Mouse (Mus musculus): ENCODE measurements around the gene Rtcb.

Gene Rtcb

DNA sequence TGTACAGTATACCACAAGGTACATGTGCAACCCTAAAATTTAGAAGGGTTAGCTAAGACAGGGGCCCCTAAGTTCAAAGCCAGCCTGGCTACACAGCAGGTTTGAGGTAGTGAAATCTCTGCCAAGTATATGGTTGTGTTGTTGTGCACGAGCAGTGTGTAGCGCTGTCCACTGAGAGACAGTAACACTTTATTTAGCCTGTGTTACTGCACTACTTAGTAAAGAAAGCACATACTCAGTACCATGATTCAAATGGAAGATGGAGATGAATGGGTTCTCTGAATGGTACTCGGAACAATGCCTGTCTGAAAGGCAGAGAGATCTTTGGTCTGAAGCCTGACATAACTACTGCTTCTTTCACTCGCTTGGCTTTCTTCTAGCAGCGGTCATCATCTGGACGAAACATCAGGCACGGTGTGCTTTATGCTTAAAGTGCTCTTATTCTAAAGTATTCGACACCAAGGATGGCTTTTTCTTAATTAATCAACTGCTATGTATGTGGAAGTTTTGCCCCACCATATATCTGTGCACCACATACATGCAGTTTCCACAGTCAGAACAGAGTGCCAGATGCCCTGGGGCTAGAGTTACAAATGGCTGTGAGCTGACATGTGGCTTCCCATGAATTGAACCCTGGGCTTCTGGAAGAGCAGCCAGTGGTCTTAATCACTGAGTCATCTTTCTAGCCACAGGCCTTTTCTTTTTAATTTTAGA, 9.0 kb downstream of the Rtcb start:
- in situ Hi-C loops (cut with MboI; ENCODE audit: low sequenced_read_pairs), result no loop called here

DNA sequence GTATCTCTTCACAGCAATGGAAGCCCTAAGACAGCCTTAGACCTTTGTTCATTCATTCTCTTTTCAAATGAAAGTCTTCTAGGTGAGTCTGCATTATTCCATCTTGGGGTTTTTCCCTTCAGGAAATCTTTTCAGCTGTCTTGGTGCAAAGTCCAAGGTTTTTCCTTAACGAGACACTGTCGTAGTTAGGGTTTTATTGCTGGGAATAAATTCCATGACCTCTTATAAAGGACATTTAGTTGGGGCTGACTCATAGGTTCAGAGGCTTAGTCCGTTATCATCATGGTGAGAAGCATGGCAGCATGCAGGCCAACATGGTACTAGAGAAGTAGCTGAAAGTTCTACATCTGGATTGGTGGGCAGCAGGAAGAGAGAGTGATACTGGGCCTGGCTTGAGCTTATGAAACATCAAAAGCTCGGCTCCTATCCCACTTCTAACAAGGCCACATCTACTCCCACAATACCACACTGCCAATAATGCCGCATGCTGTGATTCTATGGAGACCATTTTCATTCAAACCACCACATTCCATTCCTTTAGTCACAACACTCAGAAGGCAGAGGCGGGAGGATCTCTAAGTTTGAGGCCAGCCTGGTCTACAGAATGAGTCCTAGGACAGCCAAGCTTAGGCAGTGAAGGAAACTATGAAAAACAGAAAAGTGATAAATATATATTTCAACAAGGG, 21.2 kb downstream of the Rtcb start:
- in situ Hi-C loops (cut with MboI; ENCODE audit: low sequenced_read_pairs), result no loop called here

GRCm38 (mm10) chr10:85929962-85930361, 27.7 kb downstream of the Rtcb start:
- in situ Hi-C loops (cut with MboI; ENCODE audit: low sequenced_read_pairs), result no loop called here

- in situ Hi-C loops (cut with MboI; ENCODE audit: low sequenced_read_pairs), result no loop called here
Observed at GRCm38 (mm10) chr10:85929208-85929591, 28.4 kb downstream of the Rtcb start.

- in situ Hi-C loops (cut with MboI; ENCODE audit: low sequenced_read_pairs), result no loop called here
Observed at GRCm38 (mm10) chr10:85928499-85929207, 29.0 kb downstream of the Rtcb start.

DNA sequence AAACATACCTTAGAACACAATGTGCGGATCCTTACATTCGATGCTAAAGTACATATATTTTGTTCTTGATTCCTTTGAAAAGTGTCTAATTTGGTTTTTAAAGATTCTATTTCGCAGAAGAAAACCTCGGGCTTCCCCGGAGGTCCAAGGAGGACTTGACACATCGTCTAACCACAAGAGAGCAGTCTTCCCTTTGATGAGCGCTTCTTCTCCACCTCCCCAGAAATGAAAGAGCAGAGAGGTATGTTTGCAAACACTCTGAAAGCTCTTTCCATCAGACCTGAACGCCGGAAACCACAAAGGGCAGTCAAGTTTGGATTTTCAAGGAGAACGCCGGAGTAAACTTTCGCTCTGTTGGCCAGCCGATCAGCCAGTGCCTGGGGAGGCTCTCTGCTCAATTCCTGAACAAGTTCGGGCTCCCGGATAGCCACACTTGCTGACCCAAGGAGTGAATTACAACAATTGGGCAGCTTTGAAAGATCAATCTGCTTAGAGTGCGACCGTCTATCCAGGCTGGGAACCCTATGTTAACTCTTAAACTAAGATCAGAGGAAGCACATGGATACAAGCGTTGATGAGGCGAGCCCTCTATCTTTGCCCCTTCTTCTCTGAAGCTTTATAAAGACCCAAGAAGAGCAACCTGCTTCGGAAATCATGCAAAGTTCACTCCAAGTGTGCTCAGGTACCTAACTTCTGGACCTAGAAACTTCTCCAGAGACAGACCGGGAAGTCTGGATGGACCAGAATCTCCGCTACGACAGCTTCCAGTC, 29.8 kb downstream of the Rtcb start, which contains the start of gene Ascl4:
Ascl4 (plus strand) TSS at position 6 of the 770 bp plus-strand sequence.
- in situ Hi-C loops (cut with MboI; ENCODE audit: low sequenced_read_pairs), result no loop called here

DNA sequence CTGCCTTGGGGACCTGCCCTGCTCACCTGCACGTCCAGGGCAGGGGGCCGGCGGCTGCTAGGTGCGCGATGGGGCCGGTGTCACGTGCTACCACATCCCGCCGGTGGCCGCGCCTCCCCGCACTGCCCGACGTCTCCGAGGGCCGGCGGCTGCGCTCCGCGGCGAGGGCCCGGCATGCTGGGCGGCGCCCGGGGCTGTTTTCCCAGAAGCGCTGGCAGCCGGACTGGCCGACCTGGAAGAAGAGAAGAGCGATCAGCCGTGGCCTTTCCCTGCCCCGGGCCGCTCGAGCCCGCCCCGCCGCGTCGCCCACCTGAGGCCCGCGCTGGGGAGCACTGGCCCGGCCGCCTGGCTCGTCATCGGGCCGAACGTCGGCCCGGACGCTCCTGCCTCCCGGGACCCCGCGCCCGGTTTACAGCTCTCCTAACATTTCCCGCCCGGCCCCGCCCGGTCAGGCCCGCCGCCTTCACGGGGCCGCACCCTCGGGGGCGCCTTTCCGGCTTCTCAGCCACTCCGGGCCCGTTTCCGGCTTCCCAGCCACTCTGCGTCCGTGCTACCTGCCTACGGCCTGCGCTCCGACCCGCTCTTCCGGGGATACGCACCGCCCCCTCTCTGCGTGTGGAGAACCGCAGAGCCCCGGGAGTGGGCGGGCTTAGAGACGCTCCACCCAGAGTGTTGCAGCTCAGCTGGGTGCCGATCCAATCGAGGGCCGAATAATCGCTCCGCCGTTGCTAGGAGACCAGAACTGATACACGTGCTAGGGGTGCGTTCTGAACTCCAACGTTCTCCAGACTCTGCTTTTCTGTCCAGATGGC, 40.9 kb downstream of the Rtcb start, which contains the start of gene Prdm4:
Prdm4 (minus strand) TSS at position 645 of the 812 bp plus-strand sequence.
- in situ Hi-C loops (cut with MboI; ENCODE audit: low sequenced_read_pairs), result no loop called here

Data from CH12F3 (cell line).